Mouse (Mus musculus) E14TG2a.4 (cell line): ENCODE data around the gene Dis3l2.

ENCODE experiments used
- H3K27me3 ChIP-seq: 2 replicates; pipeline ENCODE4 v1.6.1; 2014; ENCODE audit warnings: low read length, control low read depth; ENCODE audit not compliant: insufficient read depth
- H3K36me3 ChIP-seq: 2 replicates; pipeline ENCODE4 v1.6.1; 2014; ENCODE audit warnings: low read length, control low read depth; ENCODE audit not compliant: insufficient read depth
- H3K4me1 ChIP-seq: replicated peaks from 2 replicates; pipeline ENCODE4 v1.6.1; 2014; ENCODE audit warnings: low read depth, low read length, control low read depth
- H3K4me3 ChIP-seq: replicated peaks from 2 replicates; pipeline ENCODE4 v1.5.1; 2014; ENCODE audit warnings: mild to moderate bottlenecking, low read length
- H3K9me3 ChIP-seq: 2 replicates; pipeline ENCODE4 v1.6.1; 2014; ENCODE audit warnings: low read length, control low read depth
- CTCF ChIP-seq: conservative IDR thresholded peaks from 2 replicates; pipeline ENCODE4 v1.5.1; 2014; ENCODE audit warnings: low read length
- NANOG ChIP-seq: IDR thresholded peaks from 2 replicates; pipeline ENCODE4 v1.6.1; 2014; ENCODE audit warnings: borderline replicate concordance, low read length, mixed read lengths
- POU5F1 ChIP-seq: IDR thresholded peaks from 2 replicates; pipeline ENCODE4 v1.6.1; 2014; ENCODE audit warnings: low read length, borderline replicate concordance

Dis3l2 gene

DNA sequence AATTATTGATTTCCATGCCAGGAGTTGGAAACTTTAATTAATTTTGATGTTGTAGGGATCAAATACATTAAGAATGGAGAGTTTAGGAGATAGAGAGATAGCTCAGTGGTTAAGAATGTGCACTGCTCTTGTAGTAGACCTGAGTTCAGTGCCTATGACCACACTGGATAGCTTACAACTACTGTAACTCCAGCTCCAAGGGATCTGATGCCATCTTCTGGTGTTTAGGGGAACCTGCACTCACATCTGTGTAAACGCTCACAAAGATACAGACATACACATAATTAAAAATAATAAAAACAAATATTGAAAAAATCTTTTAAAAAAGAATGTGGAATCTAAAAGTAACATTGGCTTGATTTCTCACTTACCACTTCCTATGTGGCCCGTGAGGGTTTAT, 211.1 kb downstream of the Dis3l2 start:
- H3K27me3 ChIP-seq: no peaks in the 10 kb centered on the region
- no peak for TF ChIP-seq POU5F1
- TF ChIP-seq CTCF: peak; percentile 31
- no peak for TF ChIP-seq NANOG
- H3K9me3 ChIP-seq: no peaks in the 10 kb centered on the region
- no peak overlapping the region for H3K4me3 ChIP-seq
- H3K4me1 ChIP-seq: peaks cover 8% of the 10 kb centered on the region
- H3K36me3 ChIP-seq: no peaks in the 10 kb centered on the region

DNA sequence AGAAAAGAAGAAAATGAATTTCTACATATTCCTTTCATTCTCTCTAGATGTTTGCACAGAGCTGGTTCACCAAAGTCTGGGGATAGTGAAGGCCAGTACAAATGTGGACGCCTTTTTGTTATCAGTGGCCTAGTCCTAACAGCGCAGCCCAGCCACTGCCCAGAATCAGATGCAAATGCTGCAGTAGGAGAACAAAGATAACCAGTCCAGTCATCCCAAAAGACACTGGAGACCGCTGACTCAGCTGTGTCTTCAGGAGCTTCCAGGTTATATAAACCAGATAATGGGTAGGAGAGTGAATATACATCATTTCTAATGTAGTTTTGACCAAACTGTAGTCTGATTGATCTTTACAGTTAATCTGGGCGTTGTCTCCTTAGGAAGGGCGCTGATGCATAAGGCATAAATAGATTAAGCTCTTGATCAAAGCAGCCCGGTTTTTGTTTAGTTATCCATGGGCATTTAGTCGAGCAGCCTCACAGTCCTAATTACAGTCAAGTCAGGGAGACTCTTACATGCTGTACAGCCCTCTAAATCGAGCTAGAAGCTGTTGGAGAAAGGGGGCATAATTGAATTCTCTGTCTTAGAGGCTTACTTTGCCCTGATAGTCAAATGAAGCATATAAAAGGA, 212.9 kb downstream of the Dis3l2 start:
- H3K4me1 ChIP-seq: peaks cover 8% of the 10 kb centered on the region
- H3K27me3 ChIP-seq: no peaks in the 10 kb centered on the region
- no peaks in the 10 kb centered on the region for H3K9me3 ChIP-seq
- TF ChIP-seq POU5F1 (no peak), NANOG (no peak), CTCF (no peak)
- no peaks in the 10 kb centered on the region for H3K36me3 ChIP-seq
- no peak overlapping the region for H3K4me3 ChIP-seq

DNA sequence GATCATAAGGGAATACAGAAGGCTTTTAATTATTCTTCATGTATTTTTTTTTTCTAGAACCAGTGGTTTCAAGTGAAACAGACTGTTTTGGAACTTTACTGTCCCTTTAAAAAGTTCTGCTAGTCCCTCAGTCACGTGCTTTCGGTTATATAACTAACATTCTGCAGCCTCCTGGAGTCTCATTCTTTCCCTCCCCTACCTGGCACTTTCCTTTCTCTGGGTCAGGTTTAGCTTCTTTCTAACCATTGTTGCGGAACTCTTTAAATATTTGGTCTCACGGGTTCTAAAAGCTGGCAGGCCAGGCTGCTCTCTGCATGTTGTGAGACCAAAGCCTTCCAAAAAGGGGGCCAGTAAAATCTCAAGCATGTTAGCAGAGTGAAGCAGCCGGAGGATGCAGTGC, 222.2 kb downstream of the Dis3l2 start:
- Histone ChIP-seq H3K4me1 (no peaks in the 10 kb centered on the region), H3K4me3 (no peak overlapping the region), H3K36me3 (no peaks in the 10 kb centered on the region), H3K27me3 (no peaks in the 10 kb centered on the region), H3K9me3 (no peaks in the 10 kb centered on the region)
- TF ChIP-seq CTCF: no peak
- TF ChIP-seq NANOG: no peak
- no peak for TF ChIP-seq POU5F1

DNA sequence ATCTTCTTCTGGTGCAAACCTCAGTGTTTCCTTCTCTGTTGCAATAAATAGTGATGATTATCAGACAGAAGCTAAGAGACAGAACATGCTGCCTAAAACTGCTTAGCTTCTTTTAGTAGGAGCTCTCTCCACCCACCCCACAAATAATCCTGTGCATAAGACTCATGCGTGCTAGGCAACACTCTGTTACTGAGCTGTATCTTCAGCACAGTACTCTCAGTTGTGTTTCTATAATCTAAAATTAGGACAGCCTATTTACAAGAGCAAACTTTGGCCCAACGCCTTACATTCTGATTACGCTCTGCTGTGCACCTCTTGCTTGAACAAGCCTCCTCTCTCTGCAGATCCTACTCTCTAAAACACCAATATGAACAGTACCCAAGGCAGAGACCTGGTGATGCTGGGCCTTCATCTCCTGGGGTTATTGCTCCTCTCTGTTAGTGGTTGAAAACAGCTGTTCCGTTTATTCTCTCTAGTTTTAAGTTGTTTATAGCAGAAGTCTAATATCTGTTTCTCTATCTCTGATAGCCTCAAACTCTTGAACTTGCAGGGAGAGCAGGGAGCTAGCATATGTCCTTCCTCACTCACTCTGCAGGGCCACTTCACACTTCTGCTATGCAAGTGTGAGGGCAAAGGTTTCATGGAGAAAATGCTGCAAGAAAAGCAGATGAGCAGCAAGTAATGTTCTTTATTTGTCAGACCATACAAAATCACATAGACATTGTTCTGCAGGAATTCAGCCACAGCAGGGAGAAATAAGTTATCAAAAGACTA, 228.2 kb downstream of the Dis3l2 start:
- H3K4me3 ChIP-seq: no peak overlapping the region
- TF ChIP-seq POU5F1: no peak
- no peak for TF ChIP-seq CTCF
- no peak for TF ChIP-seq NANOG

GRCm38 (mm10) chr1:86932810-86933209, 229.2 kb downstream of the Dis3l2 start:
- H3K9me3 ChIP-seq: no peaks in the 10 kb centered on the region
- TF ChIP-seq CTCF: no peak

More for the DNA sequence above, 228.2 kb downstream of the Dis3l2 start:
- H3K9me3 ChIP-seq: no peaks in the 10 kb centered on the region
- no peaks in the 10 kb centered on the region for H3K36me3 ChIP-seq
- no peaks in the 10 kb centered on the region for H3K27me3 ChIP-seq
- H3K4me1 ChIP-seq: no peaks in the 10 kb centered on the region

GRCm38 (mm10) chr1:86933656-86934055, 230.0 kb downstream of the Dis3l2 start:
- no peaks in the 10 kb centered on the region for H3K27me3 ChIP-seq
- no peaks in the 10 kb centered on the region for H3K36me3 ChIP-seq
- H3K9me3 ChIP-seq: no peaks in the 10 kb centered on the region
- no peak overlapping the region for H3K4me3 ChIP-seq
- no peaks in the 10 kb centered on the region for H3K4me1 ChIP-seq
- TF ChIP-seq POU5F1 (no peak), NANOG (no peak), CTCF (no peak)

More at GRCm38 (mm10) chr1:86932810-86933209, 229.2 kb downstream of the Dis3l2 start:
- Histone ChIP-seq H3K4me1 (no peaks in the 10 kb centered on the region), H3K36me3 (no peaks in the 10 kb centered on the region), H3K4me3 (no peak overlapping the region), H3K27me3 (no peaks in the 10 kb centered on the region)

DNA sequence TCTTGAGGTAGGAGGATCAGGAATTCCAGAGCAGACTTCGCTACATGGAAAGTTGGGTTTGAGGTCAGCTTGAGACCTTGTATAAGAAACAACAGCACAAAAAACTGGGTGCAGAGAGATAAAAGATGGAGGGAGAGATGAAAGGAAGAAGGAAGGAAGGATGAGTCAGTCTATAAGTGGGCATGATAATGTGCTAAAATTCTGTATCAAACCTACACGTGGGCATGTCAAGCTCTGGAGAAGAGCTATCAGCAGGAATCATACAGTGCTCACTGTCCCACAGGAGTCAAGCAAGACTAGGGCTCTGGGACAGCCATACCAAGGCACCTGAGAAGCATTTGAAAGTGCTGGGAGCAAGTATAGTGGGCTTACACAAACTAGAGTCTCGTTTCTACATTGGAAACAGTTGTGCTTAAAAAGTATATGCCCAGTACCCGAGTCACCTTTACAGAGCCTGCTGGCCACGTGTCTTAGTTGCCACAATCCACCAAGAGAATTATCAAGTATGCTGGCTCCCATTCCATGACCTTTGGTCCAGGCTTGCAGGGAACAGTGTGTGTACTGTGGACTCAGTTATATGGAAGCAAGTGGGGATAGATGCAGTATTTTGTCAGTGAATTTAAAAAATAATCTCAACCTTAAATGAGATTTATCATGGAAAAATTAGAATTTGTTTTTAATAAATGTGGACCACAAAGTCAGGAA, 248.0 kb downstream of the Dis3l2 start:
- no peak overlapping the region for H3K4me3 ChIP-seq
- H3K27me3 ChIP-seq: no peaks in the 10 kb centered on the region
- no peak for TF ChIP-seq POU5F1
- TF ChIP-seq CTCF: no peak
- TF ChIP-seq NANOG: no peak
- H3K9me3 ChIP-seq: no peaks in the 10 kb centered on the region
- no peaks in the 10 kb centered on the region for H3K4me1 ChIP-seq
- no peaks in the 10 kb centered on the region for H3K36me3 ChIP-seq

- Histone ChIP-seq H3K4me1 (no peaks in the 10 kb centered on the region), H3K36me3 (no peaks in the 10 kb centered on the region), H3K27me3 (no peaks in the 10 kb centered on the region), H3K4me3 (no peak overlapping the region), H3K9me3 (no peaks in the 10 kb centered on the region)
- TF ChIP-seq CTCF: no peak
- no peak for TF ChIP-seq POU5F1
- no peak for TF ChIP-seq NANOG
These were observed 252.2 kb downstream of the Dis3l2 start for GRCm38 (mm10) chr1:86955801-86956200.
